Mouse (Mus musculus): Measurements from ENCODE around the gene Fer1l5. TPM values are rescaled to one million over a fixed set of nuclear protein-coding genes. Genes with fewer than 3 reads are reported as not detected.

The Fer1l5 gene
- polyA plus RNA-seq, 1 experiment from 2014 or later, result 0.84 TPM

DNA sequence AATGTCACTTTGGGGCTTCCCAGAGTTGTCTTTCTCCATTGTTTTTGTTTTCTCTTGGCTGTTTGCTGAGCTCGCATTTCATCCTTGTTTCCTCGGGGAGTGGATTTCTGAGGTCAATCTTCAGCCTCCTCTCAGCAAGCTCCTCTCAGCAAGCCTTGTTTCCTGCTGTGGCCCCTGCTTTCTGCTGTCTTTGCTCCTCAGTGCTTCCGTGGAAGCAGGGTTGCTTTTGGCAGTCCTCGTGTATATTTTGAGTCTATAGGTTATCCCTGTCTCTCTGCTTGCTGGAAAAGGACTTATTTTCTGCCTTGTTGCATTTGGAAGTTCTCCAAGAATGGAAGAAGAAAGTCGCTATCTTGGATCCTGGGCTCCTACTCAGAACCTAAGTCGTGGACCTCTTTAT, 24.9 kb downstream of the Fer1l5 start:
- Histone ChIP-seq H3K27me3 (ENCODE audit: control insufficient read depth, insufficient read depth, low read length) (no peaks in the 10 kb centered on the region), H3K4me1 (ENCODE audit: control insufficient read depth, insufficient read depth, low read length) (0 out of 2 replicates have a peak, but pooled peaks cover 5% of the 10 kb centered on the region), H3K9ac (ENCODE audit: low read depth, low read length) (no peak overlapping the region), H3K4me3 (ENCODE audit: low read depth, low read length) (no peak overlapping the region), H3K4me2 (no peak overlapping the region), H3K36me3 (ENCODE audit: control insufficient read depth, insufficient read depth, low read length) (no peaks in the 10 kb centered on the region), H3K27ac (ENCODE audit: low read depth, low read length) (no peak overlapping the region), H3K9me3 (replicated peaks; ENCODE audit: control insufficient read depth, low read length) (no peaks in the 10 kb centered on the region)
- no peak for ATAC-seq (replicated peaks; ENCODE audit: insufficient number of reproducible peaks, low FRiP score, low TSS enrichment)
- 20% methylated on average over 6 of the region's 6 CpGs for whole genome bisulfite sequencing (ENCODE audit: insufficient replicate concordance)

- no peak overlapping the region for H3K27ac ChIP-seq (ENCODE audit: low read depth, low read length)
- no peak overlapping the region for H3K4me2 ChIP-seq
- no peaks in the 10 kb centered on the region for H3K36me3 ChIP-seq (ENCODE audit: control insufficient read depth, insufficient read depth, low read length)
- H3K4me3 ChIP-seq (ENCODE audit: low read depth, low read length), result no peak overlapping the region
- H3K27me3 ChIP-seq (ENCODE audit: control insufficient read depth, insufficient read depth, low read length), result no peaks in the 10 kb centered on the region
- WGBS (ENCODE audit: insufficient replicate concordance), result 76% methylated on average over 4 of the region's 4 CpGs
- no peaks in the 10 kb centered on the region for H3K9me3 ChIP-seq (replicated peaks; ENCODE audit: control insufficient read depth, low read length)
- H3K9ac ChIP-seq (ENCODE audit: low read depth, low read length), result no peak overlapping the region
- no peaks in the 10 kb centered on the region for H3K4me1 ChIP-seq (ENCODE audit: control insufficient read depth, insufficient read depth, low read length)
- ATAC-seq (replicated peaks; ENCODE audit: insufficient number of reproducible peaks, low FRiP score, low TSS enrichment), result no peak
Measured at GRCm38 (mm10) chr1:36401509-36401908, 29.4 kb downstream of the Fer1l5 start.

- H3K27me3 ChIP-seq (ENCODE audit: control insufficient read depth, insufficient read depth, low read length), result no peaks in the 10 kb centered on the region
- H3K4me2 ChIP-seq, result no peak overlapping the region
- H3K27ac ChIP-seq (ENCODE audit: low read depth, low read length), result no peak overlapping the region
- H3K9me3 ChIP-seq (replicated peaks; ENCODE audit: control insufficient read depth, low read length), result no peaks in the 10 kb centered on the region
- H3K4me3 ChIP-seq (ENCODE audit: low read depth, low read length), result no peak overlapping the region
- no peaks in the 10 kb centered on the region for H3K36me3 ChIP-seq (ENCODE audit: control insufficient read depth, insufficient read depth, low read length)
- ATAC-seq (replicated peaks; ENCODE audit: insufficient number of reproducible peaks, low FRiP score, low TSS enrichment), result no peak
- H3K9ac ChIP-seq (ENCODE audit: low read depth, low read length), result no peak overlapping the region
- WGBS (ENCODE audit: insufficient replicate concordance), result 79% methylated on average over 6 of the region's 6 CpGs
- no peaks in the 10 kb centered on the region for H3K4me1 ChIP-seq (ENCODE audit: control insufficient read depth, insufficient read depth, low read length)
Measured at GRCm38 (mm10) chr1:36404531-36404930, 32.4 kb downstream of the Fer1l5 start.

DNA sequence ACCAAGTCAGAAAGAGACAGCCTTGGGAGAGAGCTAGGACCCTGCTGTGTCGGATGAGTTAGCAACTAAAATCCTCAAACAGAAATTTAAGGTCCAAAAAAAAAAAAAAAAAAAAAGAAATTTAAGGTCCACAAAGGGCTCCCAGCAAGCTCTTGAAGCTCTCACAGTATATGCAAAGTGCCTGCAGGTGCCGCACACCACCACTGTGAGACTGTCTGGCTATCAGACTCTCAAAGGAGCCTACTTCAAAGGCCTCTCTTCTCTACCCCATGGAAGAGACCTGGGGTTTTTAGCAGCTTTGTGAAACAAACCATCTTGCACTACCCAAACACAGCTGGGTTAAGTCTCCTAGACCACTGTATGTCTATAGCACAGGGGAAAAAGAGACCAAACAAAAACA, 57.4 kb downstream of the Fer1l5 start:
- peaks cover 23% of the 10 kb centered on the region for H3K36me3 ChIP-seq (ENCODE audit: control insufficient read depth, insufficient read depth, low read length)

DNA sequence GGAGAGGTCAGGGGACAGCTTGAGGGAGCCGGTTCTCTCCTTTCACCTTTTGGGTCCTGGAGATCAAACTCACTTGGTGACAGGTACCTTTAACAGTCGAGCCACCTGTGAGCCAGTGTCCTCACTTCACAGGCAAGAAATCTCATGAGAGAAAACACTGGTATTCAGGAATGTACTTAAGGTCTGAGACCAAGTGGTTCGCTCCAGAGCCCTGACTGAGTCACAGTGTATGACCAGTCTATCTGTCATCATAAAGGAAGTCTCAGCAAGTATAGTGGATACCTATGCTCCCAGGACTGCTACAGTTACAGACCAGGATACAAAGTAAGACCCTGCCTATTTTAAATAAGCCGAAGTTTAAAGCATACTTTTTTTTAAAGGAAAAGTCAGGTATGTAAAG, 60.9 kb downstream of the Fer1l5 start:
- no peaks in the 10 kb centered on the region for H3K4me1 ChIP-seq (ENCODE audit: control insufficient read depth, insufficient read depth, low read length)
- no peak overlapping the region for H3K9ac ChIP-seq (ENCODE audit: low read depth, low read length)
- no peak overlapping the region for H3K27ac ChIP-seq (ENCODE audit: low read depth, low read length)
- no peak overlapping the region for H3K4me3 ChIP-seq (ENCODE audit: low read depth, low read length)
- no peaks in the 10 kb centered on the region for H3K27me3 ChIP-seq (ENCODE audit: control insufficient read depth, insufficient read depth, low read length)
- WGBS (ENCODE audit: insufficient replicate concordance), result 74% methylated on average over 4 of the region's 4 CpGs
- H3K36me3 ChIP-seq (ENCODE audit: control insufficient read depth, insufficient read depth, low read length), result peaks cover 32% of the 10 kb centered on the region
- no peak for ATAC-seq (replicated peaks; ENCODE audit: insufficient number of reproducible peaks, low FRiP score, low TSS enrichment)
- no peaks in the 10 kb centered on the region for H3K9me3 ChIP-seq (replicated peaks; ENCODE audit: control insufficient read depth, low read length)
- H3K4me2 ChIP-seq, result no peak overlapping the region

More for the DNA sequence above, 57.4 kb downstream of the Fer1l5 start:
- Histone ChIP-seq H3K4me2 (no peak overlapping the region), H3K27ac (ENCODE audit: low read depth, low read length) (no peak overlapping the region), H3K4me1 (ENCODE audit: control insufficient read depth, insufficient read depth, low read length) (no peaks in the 10 kb centered on the region), H3K27me3 (ENCODE audit: control insufficient read depth, insufficient read depth, low read length) (no peaks in the 10 kb centered on the region), H3K9me3 (replicated peaks; ENCODE audit: control insufficient read depth, low read length) (no peaks in the 10 kb centered on the region), H3K4me3 (ENCODE audit: low read depth, low read length) (no peak overlapping the region), H3K9ac (ENCODE audit: low read depth, low read length) (no peak overlapping the region)
- WGBS (ENCODE audit: insufficient replicate concordance), result 93% methylated on average over 2 of the region's 2 CpGs
- ATAC-seq (replicated peaks; ENCODE audit: insufficient number of reproducible peaks, low FRiP score, low TSS enrichment), result no peak

- ATAC-seq (replicated peaks; ENCODE audit: insufficient number of reproducible peaks, low FRiP score, low TSS enrichment), result no peak
- WGBS (ENCODE audit: insufficient replicate concordance), result 89% methylated on average over 3 of the region's 3 CpGs
- H3K27ac ChIP-seq (ENCODE audit: low read depth, low read length), result no peak overlapping the region
- peaks cover 32% of the 10 kb centered on the region for H3K36me3 ChIP-seq (ENCODE audit: control insufficient read depth, insufficient read depth, low read length)
- H3K4me3 ChIP-seq (ENCODE audit: low read depth, low read length), result no peak overlapping the region
- no peak overlapping the region for H3K4me2 ChIP-seq
- no peaks in the 10 kb centered on the region for H3K27me3 ChIP-seq (ENCODE audit: control insufficient read depth, insufficient read depth, low read length)
- no peaks in the 10 kb centered on the region for H3K9me3 ChIP-seq (replicated peaks; ENCODE audit: control insufficient read depth, low read length)
- no peaks in the 10 kb centered on the region for H3K4me1 ChIP-seq (ENCODE audit: control insufficient read depth, insufficient read depth, low read length)
- H3K9ac ChIP-seq (ENCODE audit: low read depth, low read length), result no peak overlapping the region
Measured at GRCm38 (mm10) chr1:36433616-36434015, 61.5 kb downstream of the Fer1l5 start.

DNA sequence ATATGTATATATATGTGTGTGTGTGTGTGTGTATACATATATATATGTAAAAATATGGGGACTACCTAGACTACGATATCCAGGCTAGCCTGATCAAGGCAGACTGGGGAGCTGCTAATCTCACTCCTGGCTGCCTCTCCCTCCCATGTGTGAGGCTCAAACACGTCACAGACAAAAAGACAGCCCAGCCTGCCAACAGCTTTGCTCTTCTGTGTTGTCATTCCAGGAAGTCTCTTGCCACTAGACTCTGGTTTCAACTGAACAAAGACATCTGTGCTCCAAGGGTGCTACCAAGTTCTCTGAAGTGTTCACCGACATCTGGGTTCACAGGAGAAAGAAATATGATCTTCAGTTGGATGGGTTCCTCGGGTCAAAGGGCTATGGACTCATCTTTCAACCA, 63.0 kb downstream of the Fer1l5 start:
- no peak for ATAC-seq (replicated peaks; ENCODE audit: insufficient number of reproducible peaks, low FRiP score, low TSS enrichment)

GRCm38 (mm10) chr1:36436515-36436914, 64.4 kb downstream of the Fer1l5 start:
- Histone ChIP-seq H3K36me3 (ENCODE audit: control insufficient read depth, insufficient read depth, low read length) (peaks cover 40% of the 10 kb centered on the region), H3K4me1 (ENCODE audit: control insufficient read depth, insufficient read depth, low read length) (no peaks in the 10 kb centered on the region), H3K9me3 (replicated peaks; ENCODE audit: control insufficient read depth, low read length) (no peaks in the 10 kb centered on the region), H3K4me3 (ENCODE audit: low read depth, low read length) (no peak overlapping the region), H3K27ac (ENCODE audit: low read depth, low read length) (no peak overlapping the region), H3K4me2 (no peak overlapping the region), H3K27me3 (ENCODE audit: control insufficient read depth, insufficient read depth, low read length) (no peaks in the 10 kb centered on the region), H3K9ac (ENCODE audit: low read depth, low read length) (no peak overlapping the region)
- ATAC-seq (replicated peaks; ENCODE audit: insufficient number of reproducible peaks, low FRiP score, low TSS enrichment), result no peak
- 92% methylated on average over 6 of the region's 6 CpGs for WGBS (ENCODE audit: insufficient replicate concordance)

More for the DNA sequence above, 63.0 kb downstream of the Fer1l5 start:
- WGBS (ENCODE audit: insufficient replicate concordance), result 67% methylated on average over 4 of the region's 4 CpGs
- Histone ChIP-seq H3K36me3 (ENCODE audit: control insufficient read depth, insufficient read depth, low read length) (peaks cover 37% of the 10 kb centered on the region), H3K4me3 (ENCODE audit: low read depth, low read length) (no peak overlapping the region), H3K27ac (ENCODE audit: low read depth, low read length) (no peak overlapping the region), H3K9ac (ENCODE audit: low read depth, low read length) (no peak overlapping the region), H3K9me3 (replicated peaks; ENCODE audit: control insufficient read depth, low read length) (no peaks in the 10 kb centered on the region), H3K4me1 (ENCODE audit: control insufficient read depth, insufficient read depth, low read length) (no peaks in the 10 kb centered on the region), H3K27me3 (ENCODE audit: control insufficient read depth, insufficient read depth, low read length) (no peaks in the 10 kb centered on the region), H3K4me2 (no peak overlapping the region)

DNA sequence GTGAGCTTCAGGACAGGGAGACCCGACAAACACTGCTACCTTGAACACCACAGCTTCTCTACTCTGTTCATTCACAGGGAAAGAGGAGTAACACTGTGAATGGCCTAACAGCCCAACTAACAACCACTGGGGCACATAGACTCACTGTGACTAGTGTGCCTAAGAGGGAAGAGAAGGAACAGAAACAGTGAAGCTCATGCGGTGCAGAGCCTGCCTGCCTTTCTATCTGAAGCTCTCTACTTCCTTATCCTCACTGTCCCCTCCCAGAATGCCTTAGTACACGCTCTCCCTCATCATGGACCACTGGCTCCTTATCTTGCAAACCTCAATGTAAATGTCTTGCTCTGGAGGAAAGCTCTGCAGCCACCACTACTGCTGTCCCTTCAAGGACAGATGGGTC, 65.1 kb downstream of the Fer1l5 start:
- no peak overlapping the region for H3K27ac ChIP-seq (ENCODE audit: low read depth, low read length)
- WGBS (ENCODE audit: insufficient replicate concordance), result 83% methylated on average over 3 of the region's 3 CpGs
- ATAC-seq (replicated peaks; ENCODE audit: insufficient number of reproducible peaks, low FRiP score, low TSS enrichment), result no peak
- H3K36me3 ChIP-seq (ENCODE audit: control insufficient read depth, insufficient read depth, low read length), result peaks cover 43% of the 10 kb centered on the region
- H3K27me3 ChIP-seq (ENCODE audit: control insufficient read depth, insufficient read depth, low read length), result no peaks in the 10 kb centered on the region
- no peak overlapping the region for H3K9ac ChIP-seq (ENCODE audit: low read depth, low read length)
- H3K4me2 ChIP-seq, result no peak overlapping the region
- no peaks in the 10 kb centered on the region for H3K9me3 ChIP-seq (replicated peaks; ENCODE audit: control insufficient read depth, low read length)
- H3K4me3 ChIP-seq (ENCODE audit: low read depth, low read length), result no peak overlapping the region
- no peaks in the 10 kb centered on the region for H3K4me1 ChIP-seq (ENCODE audit: control insufficient read depth, insufficient read depth, low read length)

Data from heart, embryonic 11.5 days (tissue).